Mouse (Mus musculus) embryonic facial prominence, embryonic 14.5 days (tissue): ENCODE results near the gene Dpep3. TPM values are rescaled to one million over a fixed set of nuclear protein-coding genes. Genes with fewer than 3 reads are reported as not detected.

Source experiments
- microRNA-seq: library from miRNA; unstranded; fragments of <30 nt; microRNA quantifications from one replicate; pipeline ENCODE4, GENCODE M21; 2016; ENCODE audit warnings: borderline number of aligned reads
- polyA plus RNA-seq: library from polyadenylated mRNA; unstranded; fragments of >200 nt; fragmentation: Nextera tagmentation; extraction: Ambion mirVana; gene quantifications from 2 replicates; pipeline ENCODE4 v1.2.1, GENCODE M21; 2014

Dpep3 gene
- polyA plus RNA-seq, 1 experiment from 2014 or later, result not detected

Small RNA genes within 50 kb of the gene (microRNA-seq; reads per million reads assigned to microRNA genes)
- not detected for gene Mir7074

Other genes with a start within 250 kb of the Dpep3 start
- 14.7 and 15.1 TPM in 2 replicates for gene Gfod2, start 220.8 kb downstream of the Dpep3 start, polyA plus RNA-seq
- gene Ranbp10, start 152.1 kb downstream of the Dpep3 start, polyA plus RNA-seq, result 10.8 and 11.2 TPM in 2 replicates
- 0.52 and 3.4 TPM in 2 replicates for gene Tsnaxip1, start 151.7 kb downstream of the Dpep3 start, polyA plus RNA-seq
- 35.0 and 35.8 TPM in 2 replicates for gene Cenpt, start 126.2 kb downstream of the Dpep3 start, polyA plus RNA-seq
- gene Thap11, start 124.3 kb downstream of the Dpep3 start, polyA plus RNA-seq, result 59.6 and 61.8 TPM in 2 replicates
- gene Nutf2, start 118.8 kb downstream of the Dpep3 start, polyA plus RNA-seq, result 223 and 258 TPM in 2 replicates
- 35.8 and 42.0 TPM in 2 replicates for gene Edc4, start 98.5 kb downstream of the Dpep3 start, polyA plus RNA-seq
- gene Nrn1l, start 85.9 kb downstream of the Dpep3 start, polyA plus RNA-seq, result 0.62 and 0.71 TPM in 2 replicates
- 26.1 and 34.0 TPM in 2 replicates for gene Pskh1, start 79.0 kb downstream of the Dpep3 start, polyA plus RNA-seq
- 0.57 and 1.1 TPM in 2 replicates for gene Ctrl, start 45.6 kb downstream of the Dpep3 start, polyA plus RNA-seq
- 35.9 and 37.3 TPM in 2 replicates for gene Psmb10, start 41.0 kb downstream of the Dpep3 start, polyA plus RNA-seq
- 1.7 and 1.8 TPM in 2 replicates for gene Lcat, start 36.0 kb downstream of the Dpep3 start, polyA plus RNA-seq
- 42.8 and 43.9 TPM in 2 replicates for gene Slc12a4, start 13.3 kb downstream of the Dpep3 start, polyA plus RNA-seq
- gene Dus2, start 11.9 kb upstream of the Dpep3 start, polyA plus RNA-seq, result 16.0 and 20.2 TPM in 2 replicates
- not detected in 2 replicates for gene Dpep2nb, start 26.5 kb upstream of the Dpep3 start, polyA plus RNA-seq
- gene Ddx28, start 32.5 kb upstream of the Dpep3 start, polyA plus RNA-seq, result 14.7 and 15.8 TPM in 2 replicates
- 7.2 and 7.3 TPM in 2 replicates for gene Nfatc3, start 79.4 kb upstream of the Dpep3 start, polyA plus RNA-seq
- 14.9 and 20.0 TPM in 2 replicates for gene Esrp2, start 157.5 kb upstream of the Dpep3 start, polyA plus RNA-seq
- gene Pla2g15, start 171.0 kb upstream of the Dpep3 start, polyA plus RNA-seq, result 6.8 and 7.2 TPM in 2 replicates
- 46.9 and 51.6 TPM in 2 replicates for gene Slc7a6, start 189.4 kb upstream of the Dpep3 start, polyA plus RNA-seq
- gene Slc7a6os, start 231.5 kb upstream of the Dpep3 start, polyA plus RNA-seq, result 29.4 and 31.5 TPM in 2 replicates
- gene Prmt7, start 231.5 kb upstream of the Dpep3 start, polyA plus RNA-seq, result 38.7 and 47.6 TPM in 2 replicates